Mouse (Mus musculus): ENCODE data around the gene Limch1. TPM values are rescaled to one million over a fixed set of nuclear protein-coding genes. Genes with fewer than 3 reads are reported as not detected.

Gene Limch1
- polyA plus RNA-seq, 1 experiment from 2014 or later, result 58.6 TPM

- no peaks in the 10 kb centered on the region for H3K36me3 ChIP-seq (replicated peaks; ENCODE audit: control insufficient read depth, insufficient read depth)
- DNase-seq (ENCODE audit: low spot score), result no peak
- H3K9ac ChIP-seq, result peak overlapping the region; percentile 32
- under 1% methylated on average over 22 of the region's 28 CpGs for WGBS
- peak overlapping the region; percentile 60 for H3K27ac ChIP-seq
- no peaks in the 10 kb centered on the region for H3K9me3 ChIP-seq (ENCODE audit: control insufficient read depth, low read length)
- no peaks in the 10 kb centered on the region for H3K4me1 ChIP-seq (replicated peaks; ENCODE audit: control insufficient read depth, insufficient read depth, low read length)
- peak overlapping the region; percentile 39 for H3K4me2 ChIP-seq (replicated peaks)
- H3K4me3 ChIP-seq (replicated peaks; ENCODE audit: low read length), result peak overlapping the region; percentile 28
- ATAC-seq (ENCODE audit: low FRiP score), result no peak
- H3K27me3 ChIP-seq (ENCODE audit: control insufficient read depth, insufficient read depth, low read length), result peaks cover 94% of the 10 kb centered on the region
Measured at GRCm38 (mm10) chr5:67096378-67096771, 350.7 kb downstream of the Limch1 start.

GRCm38 (mm10) chr5:67097106-67098050, 351.8 kb downstream of the Limch1 start:
- DNase-seq (ENCODE audit: low spot score) (no peak), ATAC-seq (ENCODE audit: low FRiP score) (no peak)
- WGBS, result 1% methylated on average over 41 of the region's 41 CpGs
- Histone ChIP-seq H3K9ac (peak overlapping the region; percentile 18), H3K4me2 (replicated peaks) (no peak overlapping the region), H3K27ac (peak overlapping the region; percentile 65), H3K9me3 (ENCODE audit: control insufficient read depth, low read length) (no peaks in the 10 kb centered on the region), H3K4me3 (replicated peaks; ENCODE audit: low read length) (peak overlapping the region; percentile 28), H3K4me1 (replicated peaks; ENCODE audit: control insufficient read depth, insufficient read depth, low read length) (no peaks in the 10 kb centered on the region), H3K36me3 (replicated peaks; ENCODE audit: control insufficient read depth, insufficient read depth) (no peaks in the 10 kb centered on the region), H3K27me3 (ENCODE audit: control insufficient read depth, insufficient read depth, low read length) (peaks cover 94% of the 10 kb centered on the region)

- Histone ChIP-seq H3K27me3 (ENCODE audit: control insufficient read depth, insufficient read depth, low read length) (peaks cover 94% of the 10 kb centered on the region), H3K27ac (peak overlapping the region; percentile 65)
- WGBS, result 2% methylated on average over 23 of the region's 23 CpGs
Measured at GRCm38 (mm10) chr5:67098051-67098732, 352.6 kb downstream of the Limch1 start.

GRCm38 (mm10) chr5:67098733-67099323, 353.2 kb downstream of the Limch1 start, which contains the start of gene Phox2b:
Gene Phox2b, minus strand, starts transcription at chr5:67099301.
- 0% methylated on average over 16 of the region's 16 CpGs for WGBS
- no peaks in the 10 kb centered on the region for H3K4me1 ChIP-seq (replicated peaks; ENCODE audit: control insufficient read depth, insufficient read depth, low read length)
- H3K9ac ChIP-seq, result peak within 1 kb of the TSS; percentile 28
- ATAC-seq (ENCODE audit: low FRiP score), result no peak
- peaks cover 94% of the 10 kb centered on the region for H3K27me3 ChIP-seq (ENCODE audit: control insufficient read depth, insufficient read depth, low read length)
- H3K4me3 ChIP-seq (replicated peaks; ENCODE audit: low read length), result peak within 1 kb of the TSS; percentile 28
- no peaks in the 10 kb centered on the region for H3K36me3 ChIP-seq (replicated peaks; ENCODE audit: control insufficient read depth, insufficient read depth)
- peak within 1 kb of the TSS; percentile 3; the same call in 1 of the 2 replicates for H3K4me2 ChIP-seq (replicated peaks)
- peak within 1 kb of the TSS; percentile 65 for H3K27ac ChIP-seq
- DNase-seq (ENCODE audit: low spot score), result peak; percentile 55
- no peaks in the 10 kb centered on the region for H3K9me3 ChIP-seq (ENCODE audit: control insufficient read depth, low read length)

More at GRCm38 (mm10) chr5:67098051-67098732, 352.6 kb downstream of the Limch1 start:
- ATAC-seq (ENCODE audit: low FRiP score), result no peak
- no peaks in the 10 kb centered on the region for H3K36me3 ChIP-seq (replicated peaks; ENCODE audit: control insufficient read depth, insufficient read depth)
- peak overlapping the region; percentile 18; the same call in 1 of the 2 replicates for H3K9ac ChIP-seq
- H3K4me1 ChIP-seq (replicated peaks; ENCODE audit: control insufficient read depth, insufficient read depth, low read length), result no peaks in the 10 kb centered on the region
- no peaks in the 10 kb centered on the region for H3K9me3 ChIP-seq (ENCODE audit: control insufficient read depth, low read length)
- peak; percentile 55 for DNase-seq (ENCODE audit: low spot score)
- no peak overlapping the region for H3K4me2 ChIP-seq (replicated peaks)
- peak overlapping the region; percentile 28 for H3K4me3 ChIP-seq (replicated peaks; ENCODE audit: low read length)

- Histone ChIP-seq H3K27ac (peak overlapping the region; percentile 63), H3K9ac (peak overlapping the region; percentile 28), H3K9me3 (ENCODE audit: control insufficient read depth, low read length) (no peaks in the 10 kb centered on the region), H3K4me1 (replicated peaks; ENCODE audit: control insufficient read depth, insufficient read depth, low read length) (no peaks in the 10 kb centered on the region), H3K4me3 (replicated peaks; ENCODE audit: low read length) (0 out of 2 replicates have a peak overlapping the region, but pooled peaks have one; percentile 28), H3K4me2 (replicated peaks) (peak overlapping the region; percentile 3; the same call in 1 of the 2 replicates), H3K27me3 (ENCODE audit: control insufficient read depth, insufficient read depth, low read length) (peaks cover 94% of the 10 kb centered on the region), H3K36me3 (replicated peaks; ENCODE audit: control insufficient read depth, insufficient read depth) (no peaks in the 10 kb centered on the region)
- DNase-seq (ENCODE audit: low spot score) (peak; percentile 64), ATAC-seq (ENCODE audit: low FRiP score) (no peak)
- 1% methylated on average over 32 of the region's 32 CpGs for WGBS
Measured at GRCm38 (mm10) chr5:67099393-67100271, 354.0 kb downstream of the Limch1 start.

- H3K27ac ChIP-seq, result peak overlapping the region; percentile 63
- DNase-seq (ENCODE audit: low spot score) (no peak), ATAC-seq (ENCODE audit: low FRiP score) (no peak)
- H3K4me3 ChIP-seq (replicated peaks; ENCODE audit: low read length), result 0 out of 2 replicates have a peak overlapping the region, but pooled peaks have one; percentile 1
- H3K27me3 ChIP-seq (ENCODE audit: control insufficient read depth, insufficient read depth, low read length), result peaks cover 88% of the 10 kb centered on the region
- WGBS, result under 1% methylated on average over 34 of the region's 34 CpGs
- H3K4me1 ChIP-seq (replicated peaks; ENCODE audit: control insufficient read depth, insufficient read depth, low read length), result no peaks in the 10 kb centered on the region
- H3K36me3 ChIP-seq (replicated peaks; ENCODE audit: control insufficient read depth, insufficient read depth), result no peaks in the 10 kb centered on the region
- no peaks in the 10 kb centered on the region for H3K9me3 ChIP-seq (ENCODE audit: control insufficient read depth, low read length)
- no peak overlapping the region for H3K4me2 ChIP-seq (replicated peaks)
- H3K9ac ChIP-seq, result no peak overlapping the region
Measured at GRCm38 (mm10) chr5:67100564-67101394, 355.2 kb downstream of the Limch1 start.

GRCm38 (mm10) chr5:67101395-67101760, 355.8 kb downstream of the Limch1 start:
- Histone ChIP-seq H3K4me2 (replicated peaks) (no peak overlapping the region), H3K36me3 (replicated peaks; ENCODE audit: control insufficient read depth, insufficient read depth) (no peaks in the 10 kb centered on the region), H3K9me3 (ENCODE audit: control insufficient read depth, low read length) (no peaks in the 10 kb centered on the region), H3K27ac (peak overlapping the region; percentile 63; the same call in 1 of the 2 replicates), H3K4me1 (replicated peaks; ENCODE audit: control insufficient read depth, insufficient read depth, low read length) (no peaks in the 10 kb centered on the region), H3K9ac (no peak overlapping the region), H3K4me3 (replicated peaks; ENCODE audit: low read length) (no peak overlapping the region), H3K27me3 (ENCODE audit: control insufficient read depth, insufficient read depth, low read length) (peaks cover 86% of the 10 kb centered on the region)
- 2% methylated on average over 9 of the region's 9 CpGs for WGBS
- ATAC-seq (ENCODE audit: low FRiP score) (0 out of 2 replicates have a peak, but pooled peaks have one; percentile 14), DNase-seq (ENCODE audit: low spot score) (no peak)
